Mouse (Mus musculus): Measurements from ENCODE around the gene Gm20838.
"Not testable (repeated sequence)": the region's sequence is repeated elsewhere in the genome, so short reads cannot be mapped to it uniquely, and the experiment has no call there.

The Gm20838 gene

GRCm38 (mm10) chrY:33543064-33543463, at the start of gene Gm20838:
TSS of gene Gm20838 (minus strand) at chrY:33543164.
- in situ Hi-C loops (cut with MboI, MseI) = not testable (repeated sequence)

Measured in T-helper 2 cell (primary cell).